8 mouse cellular contexts compared by ENCODE assay signal in the genomic region with DNA sequence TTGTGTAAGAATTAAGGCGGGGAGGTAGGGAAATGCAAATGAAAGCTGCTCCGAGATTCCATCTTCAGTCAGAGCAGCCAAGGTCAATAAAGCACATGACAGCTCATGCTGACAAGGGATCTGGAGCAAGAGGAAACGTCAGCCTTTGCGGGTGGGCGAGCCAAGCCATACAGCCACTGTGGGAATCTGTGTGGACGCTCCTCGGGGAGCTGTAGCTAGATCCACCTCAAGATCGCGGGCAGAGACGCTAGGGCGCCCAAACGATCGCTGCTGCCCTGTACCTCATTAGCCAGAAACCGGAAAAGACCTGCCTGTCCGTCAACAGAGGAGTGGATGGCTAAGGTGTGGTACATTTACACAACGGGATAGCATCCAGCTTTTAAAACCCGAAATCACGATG. TPM values are rescaled to one million over a fixed set of nuclear protein-coding genes. Genes with fewer than 3 reads are reported as not detected.
DNase-seq lines count a peak whose midpoint lies in the region; ATAC-seq lines count a peak whose summit lies in the region.

No protein-coding gene starts in this region.

- H3K4me3 ChIP-seq in forebrain, embryonic 13.5 days, result peak overlapping the region; percentile 33
- H3K4me3 ChIP-seq in midbrain, embryonic 13.5 days (replicated peaks), result peak overlapping the region; percentile 35

- no peak overlapping the region for H3K27ac ChIP-seq in forebrain, embryonic 13.5 days
- no peak overlapping the region for H3K27ac ChIP-seq in midbrain, embryonic 13.5 days

- DNase-seq in urinary bladder, postnatal 36 days (ENCODE audit: low spot score in 2 of 2), result peak; percentile 27 to 28
- DNase-seq in urinary bladder, postnatal 10 days (ENCODE audit: low spot score), result no peak
- peak; percentile 44 to 65 for DNase-seq in kidney, adult 8-10 months
- DNase-seq in spleen, postnatal 10 days (ENCODE audit: low spot score in 2 of 2), result no peak
- no peak for DNase-seq in ovary, adult 18-20 months (ENCODE audit: low spot score)
- no peak for DNase-seq in gastrocnemius, adult 8-10 months (ENCODE audit: low spot score in 2 of 2)

- H3K9me3 ChIP-seq in forebrain, embryonic 13.5 days (replicated peaks), result no peaks in the 10 kb centered on the region
- no peaks in the 10 kb centered on the region for H3K9me3 ChIP-seq in midbrain, embryonic 13.5 days

- no peaks in the 10 kb centered on the region for H3K36me3 ChIP-seq in forebrain, embryonic 13.5 days (ENCODE audit: poor library complexity, severe bottlenecking)
- no peaks in the 10 kb centered on the region for H3K36me3 ChIP-seq in midbrain, embryonic 13.5 days

- peak overlapping the region; percentile 43; the same call in 1 of the 2 replicates for H3K9ac ChIP-seq in forebrain, embryonic 13.5 days
- H3K9ac ChIP-seq in midbrain, embryonic 13.5 days (replicated peaks), result peak overlapping the region; percentile 42; the same call in 1 of the 2 replicates

- H3K4me1 ChIP-seq in forebrain, embryonic 13.5 days, result peaks cover 20% of the 10 kb centered on the region
- H3K4me1 ChIP-seq in midbrain, embryonic 13.5 days (replicated peaks), result peaks cover 22% of the 10 kb centered on the region

- ATAC-seq in forebrain, embryonic 13.5 days, result no peak
- peak; percentile 51; the same call in 1 of the 2 replicates for ATAC-seq in midbrain, embryonic 13.5 days

- peaks cover 21% of the 10 kb centered on the region for H3K27me3 ChIP-seq in forebrain, embryonic 13.5 days
- H3K27me3 ChIP-seq in midbrain, embryonic 13.5 days, result peaks cover 31% of the 10 kb centered on the region

- peak overlapping the region; percentile 58 for H3K4me2 ChIP-seq in forebrain, embryonic 13.5 days
- peak overlapping the region; percentile 61 for H3K4me2 ChIP-seq in midbrain, embryonic 13.5 days (replicated peaks)

- WGBS in forebrain, embryonic 13.5 days, result 2% methylated on average over 18 of the region's 18 CpGs
- WGBS in midbrain, embryonic 13.5 days, result 2% methylated on average over 18 of the region's 18 CpGs

RNA-seq across cellular contexts. Expression of a gene that starts 7.4 kb away (rescaled TPM):
- polyA plus RNA-seq in forebrain, embryonic 13.5 days (2015; fragmentation: Nextera tagmentation; extraction: Ambion mirVana), result 0.96 and 1.2 TPM in 2 replicates
- 1.5 and 1.6 TPM in 2 replicates for polyA plus RNA-seq in midbrain, embryonic 13.5 days (2015; fragmentation: Nextera tagmentation; extraction: Ambion mirVana)
- 10 to 100 TPM in 2 of 4 experiments, 1 to 10 TPM in 2; 9.7 to 10.9 (median 10.2) TPM for total RNA-seq in gastrocnemius, adult 8-10 months (2022)

Comparison
In these comparisons a context has a peak if more than half of its experiments do, and no peak if none do; other contexts are left out.
1. DNase-seq: peak in urinary bladder, postnatal 36 days (2 of 2) and kidney, adult 8-10 months (2 of 2); none in urinary bladder, postnatal 10 days (single experiment), spleen, postnatal 10 days (0 of 2), ovary, adult 18-20 months (single experiment) and gastrocnemius, adult 8-10 months (0 of 2).